Mouse (Mus musculus) embryonic fibroblast, embryonic 13.5 days (primary cell): Measurements from ENCODE around the gene Auts2.

Source experiments
- CTCF ChIP-seq: IDR thresholded peaks from 2 replicates; pipeline ENCODE4 v1.5.1; 2011; ENCODE audit warnings: mild to moderate bottlenecking, control low read depth, low read length, moderate library complexity, borderline replicate concordance; ENCODE audit not compliant: insufficient read depth
- POLR2A ChIP-seq: IDR thresholded peaks from 2 replicates; pipeline ENCODE4 v1.6.1; 2011; ENCODE audit warnings: low read depth, mild to moderate bottlenecking, control low read depth, low read length, moderate library complexity

DNA sequence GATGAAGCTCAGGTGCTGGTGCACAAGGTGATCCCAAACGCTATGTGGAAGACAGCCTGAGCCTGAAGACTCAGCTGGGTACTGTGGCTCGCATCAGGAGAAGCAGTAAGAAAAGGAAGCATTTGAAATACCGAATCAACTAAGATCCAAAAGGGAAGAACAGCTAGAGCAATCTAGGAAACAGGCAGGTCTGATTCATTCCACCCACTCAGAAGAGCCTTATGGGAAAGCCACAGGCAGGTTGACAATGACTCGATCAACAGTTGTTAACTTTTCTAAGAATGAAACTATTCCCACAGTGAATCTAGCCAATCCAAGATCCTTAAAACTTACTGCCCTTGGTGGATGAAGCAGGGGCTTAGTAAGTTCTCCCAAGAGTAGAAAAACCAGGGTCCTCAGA lies 243.4 kb downstream of the Auts2 start:
- TF ChIP-seq POLR2A (no peak), CTCF (no peak)
